ENCODE assay signal across 19 mouse cellular contexts in genomic region chr6:68813346-68813745, GRCm38 (mm10).
"Had no signal": no experiment of that assay in that cellular context is flagged by ENCODE, and none has a peak within 500 bp of the region (broad histone marks: within the 10 kb centered on the region; RNA-seq: fewer than 3 reads in every experiment).

No protein-coding gene starts in this region.

- DNase-seq: liver, postnatal 0 days; lung, adult 2 months; lung, postnatal 14 days; lung, postnatal 36 days; right cerebral cortex, postnatal 14 days; thymus, adult 18-20 months; thymus, postnatal 14 days; thymus, postnatal 36 days had no signal

- H3K27ac ChIP-seq: liver, embryonic 15.5 days; lung, embryonic 15.5 days; macrophage; midbrain, embryonic 13.5 days; midbrain, embryonic 15.5 days; neural tube, embryonic 12.5 days; stomach, embryonic 15.5 days; stomach, postnatal 0 days had no signal

- H3K9me3 ChIP-seq: liver, embryonic 15.5 days; lung, embryonic 15.5 days; midbrain, embryonic 15.5 days; neural tube, embryonic 12.5 days; stomach, embryonic 15.5 days had no signal

- H3K4me2 ChIP-seq: liver, embryonic 15.5 days; lung, embryonic 15.5 days; midbrain, embryonic 11.5 days; midbrain, embryonic 13.5 days; midbrain, embryonic 15.5 days; neural tube, embryonic 12.5 days; stomach, embryonic 15.5 days had no signal

- H3K4me1 ChIP-seq: liver, embryonic 15.5 days; lung, embryonic 15.5 days; megakaryocyte, embryonic 14.5 days; midbrain, embryonic 13.5 days; midbrain, embryonic 15.5 days; neural tube, embryonic 12.5 days; stomach, embryonic 15.5 days had no signal

- H3K36me3 ChIP-seq: liver, embryonic 15.5 days; lung, embryonic 15.5 days; midbrain, embryonic 13.5 days; midbrain, embryonic 15.5 days; neural tube, embryonic 12.5 days; stomach, embryonic 15.5 days had no signal

- ATAC-seq: liver, postnatal 0 days; lung, postnatal 0 days; midbrain, embryonic 13.5 days; midbrain, embryonic 15.5 days had no signal

- H3K27me3 ChIP-seq: liver, embryonic 15.5 days; lung, embryonic 15.5 days; megakaryocyte, embryonic 14.5 days; midbrain, embryonic 13.5 days; midbrain, embryonic 15.5 days; neural tube, embryonic 12.5 days; stomach, embryonic 15.5 days had no signal

- H3K9ac ChIP-seq: liver, embryonic 15.5 days; liver, postnatal 0 days; lung, embryonic 15.5 days; midbrain, embryonic 13.5 days; midbrain, embryonic 15.5 days; neural tube, embryonic 12.5 days; stomach, embryonic 15.5 days had no signal

- H3K4me3 ChIP-seq: liver, embryonic 15.5 days; lung, embryonic 15.5 days; megakaryocyte, embryonic 14.5 days; midbrain, embryonic 13.5 days; midbrain, embryonic 15.5 days; neural tube, embryonic 12.5 days; stomach, embryonic 15.5 days had no signal
